Mouse (Mus musculus) olfactory bulb, adult 2 months (tissue): ENCODE data around the gene Mast4.

ENCODE experiments used
- CTCF ChIP-seq: fragments of 200-500 bp; IDR thresholded peaks from 2 replicates; pipeline ENCODE4 v1.5.1; 2012; ENCODE audit warnings: low read depth, mild to moderate bottlenecking, low read length, moderate library complexity; ENCODE audit not compliant: insufficient read depth
- POLR2A ChIP-seq: fragments of 200-500 bp; IDR thresholded peaks from 2 replicates; pipeline ENCODE4 v1.6.1; 2012; ENCODE audit warnings: mild to moderate bottlenecking, low read depth, low read length, moderate library complexity; ENCODE audit not compliant: insufficient read depth

GRCm38 (mm10) chr13:102990085-102990484 lies 344.2 kb downstream of the Mast4 start:
- TF ChIP-seq CTCF (no peak), POLR2A (no peak)
